Mouse (Mus musculus): ENCODE data around the gene Pdpk1.
"Not testable (repeated sequence)": the region's sequence is repeated elsewhere in the genome, so short reads cannot be mapped to it uniquely, and the experiment has no call there.

Gene Pdpk1

GRCm38 (mm10) chr17:24162584-24163175 lies 12.0 kb upstream of the Pdpk1 start:
- no peak for DNase-seq

GRCm38 (mm10) chr17:24161466-24161865 lies 10.7 kb upstream of the Pdpk1 start:
- DNase-seq = no peak

- no peak for DNase-seq
Observed at GRCm38 (mm10) chr17:24157526-24157925, 6.8 kb upstream of the Pdpk1 start.

- no peak for DNase-seq
Observed at GRCm38 (mm10) chr17:24157121-24157520, 6.4 kb upstream of the Pdpk1 start.

GRCm38 (mm10) chr17:24156394-24156793 lies 5.7 kb upstream of the Pdpk1 start:
- no peak for DNase-seq

GRCm38 (mm10) chr17:24155742-24156141 lies 5.0 kb upstream of the Pdpk1 start:
- DNase-seq = no peak

GRCm38 (mm10) chr17:24154463-24154862 lies 3.7 kb upstream of the Pdpk1 start:
- DNase-seq = no peak

- DNase-seq = peak; percentile 82
Observed at GRCm38 (mm10) chr17:24151890-24152563, 1.3 kb upstream of the Pdpk1 start.

- DNase-seq = no peak
Observed at GRCm38 (mm10) chr17:24151382-24151781, 658 bp upstream of the Pdpk1 start.

GRCm38 (mm10) chr17:24149421-24149820 lies 1.3 kb downstream of the Pdpk1 start:
- no peak for DNase-seq

GRCm38 (mm10) chr17:24142897-24143296 lies 7.8 kb downstream of the Pdpk1 start:
- no peak for DNase-seq

- peak; percentile 97 for DNase-seq
Observed at GRCm38 (mm10) chr17:24141425-24141920, 9.3 kb downstream of the Pdpk1 start.

- peak; percentile 45 for DNase-seq
Observed at GRCm38 (mm10) chr17:24140845-24141424, 9.8 kb downstream of the Pdpk1 start.

- DNase-seq = no peak
Observed at GRCm38 (mm10) chr17:24139968-24140367, 10.8 kb downstream of the Pdpk1 start.

GRCm38 (mm10) chr17:24139256-24139655 lies 11.5 kb downstream of the Pdpk1 start:
- DNase-seq = no peak

- DNase-seq = no peak
Observed at GRCm38 (mm10) chr17:24137226-24137880, 13.4 kb downstream of the Pdpk1 start.

- no peak for DNase-seq
Observed at GRCm38 (mm10) chr17:24134062-24134461, 16.7 kb downstream of the Pdpk1 start.

GRCm38 (mm10) chr17:24132919-24133318 lies 17.8 kb downstream of the Pdpk1 start:
- DNase-seq = not testable (repeated sequence)

- no peak for DNase-seq
Observed at GRCm38 (mm10) chr17:24131570-24131969, 19.2 kb downstream of the Pdpk1 start.

- DNase-seq = not testable (repeated sequence)
Observed at GRCm38 (mm10) chr17:24129246-24129645, 21.5 kb downstream of the Pdpk1 start.

- DNase-seq = no peak
Observed at GRCm38 (mm10) chr17:24127592-24127991, 23.1 kb downstream of the Pdpk1 start.

- no peak for DNase-seq
Observed at GRCm38 (mm10) chr17:24126801-24127200, 23.9 kb downstream of the Pdpk1 start.

- DNase-seq = no peak
Observed at GRCm38 (mm10) chr17:24119446-24119845, 31.3 kb downstream of the Pdpk1 start.

- peak; percentile 72 for DNase-seq
Observed at GRCm38 (mm10) chr17:24113031-24113430, 37.7 kb downstream of the Pdpk1 start.

Data from cerebellum, adult 9-10 months (tissue).